Mouse (Mus musculus): Measurements from ENCODE around the gene Asb14. TPM values are rescaled to one million over a fixed set of nuclear protein-coding genes. Genes with fewer than 3 reads are reported as not detected.

Gene Asb14
- under 1 TPM in 1 of 2 experiments, not detected in 1; 0.07 TPM for polyA plus RNA-seq (2012; fragmentation: generic; extraction: Trizol)

GRCm38 (mm10) chr14:26894392-26894791 lies at the start of gene Asb14:
TSS of gene Asb14 (plus strand) at chr14:26894557.

Other genes with a start within 250 kb of the Asb14 start
- gene Pde12, start 224.7 kb upstream of the Asb14 start, polyA plus RNA-seq (2012; fragmentation: generic; extraction: Trizol): 1 to 10 TPM in 1 of 2 experiments, under 1 TPM in 1; 0.25 to 1.3 TPM
- not detected for gene Dnah12, start 201.3 kb upstream of the Asb14 start, polyA plus RNA-seq (2012; fragmentation: generic; extraction: Trizol)
- 1 to 10 TPM in 1 of 2 experiments, under 1 TPM in 1; 0.16 to 1.7 TPM for gene Appl1, start 76.7 kb downstream of the Asb14 start, polyA plus RNA-seq (2012; fragmentation: generic; extraction: Trizol)
- not detected for gene Hesx1, start 99.9 kb downstream of the Asb14 start, polyA plus RNA-seq (2012; fragmentation: generic; extraction: Trizol)
- 1 to 10 TPM in 1 of 2 experiments, under 1 TPM in 1; 0.08 to 8.6 TPM for gene Il17rd, start 144.4 kb downstream of the Asb14 start, polyA plus RNA-seq (2012; fragmentation: generic; extraction: Trizol)
- gene Arhgef3, start 220.3 kb downstream of the Asb14 start, polyA plus RNA-seq (2012; fragmentation: generic; extraction: Trizol): 1 to 10 TPM in 1 of 2 experiments, under 1 TPM in 1; 0.26 to 1.8 TPM